Mouse (Mus musculus): ENCODE data around the gene Olfr613. TPM values are rescaled to one million over a fixed set of nuclear protein-coding genes. Genes with fewer than 3 reads are reported as not detected.
"Not testable (repeated sequence)": the region's sequence is repeated elsewhere in the genome, so short reads cannot be mapped to it uniquely, and the experiment has no call there.

Gene Olfr613
- not detected in 2 replicates for polyA plus RNA-seq (2012; rRNA removed)

DNA sequence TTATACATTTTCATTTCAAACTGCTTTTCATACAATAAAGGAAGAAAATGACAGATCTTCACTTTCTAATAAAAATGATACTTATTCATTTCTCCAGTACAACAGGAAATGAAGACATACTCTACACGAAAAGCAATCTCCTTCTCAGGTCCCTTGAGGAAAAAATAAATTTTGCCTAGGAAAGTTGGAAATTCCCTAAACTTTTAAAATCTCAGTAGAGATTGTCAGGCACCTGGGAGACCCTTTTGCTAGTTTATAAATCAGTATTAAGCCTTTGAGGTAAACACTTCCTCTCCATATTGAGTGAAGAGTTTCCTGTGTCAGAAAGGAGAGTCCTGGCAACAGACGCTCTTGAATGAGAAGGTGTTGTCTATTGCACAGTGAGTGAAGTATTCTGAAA, at the start of gene Olfr613:
Olfr613 (plus strand) TSS at position 301 of the 400 bp plus-strand sequence.
- Histone ChIP-seq H3K4me1 (ENCODE audit: control insufficient read depth, insufficient read depth, low read length) (no peaks in the 10 kb centered on the region), H3K27ac (ENCODE audit: insufficient read depth, low read length) (no peak within 1 kb of the TSS), H3K4me3 (ENCODE audit: insufficient read depth, low read length) (no peak within 1 kb of the TSS)
- TF ChIP-seq POLR2A (IDR thresholded peaks at IDR 0.05; ENCODE audit: extremely low read depth, insufficient read depth, low read length) (no peak), CTCF (IDR thresholded peaks at IDR 0.05; ENCODE audit: extremely low read depth, insufficient read depth, low read length) (no peak)

- Histone ChIP-seq H3K4me1 (ENCODE audit: control insufficient read depth, insufficient read depth, low read length) (no peaks in the 10 kb centered on the region), H3K27ac (ENCODE audit: insufficient read depth, low read length) (no peak within 1 kb of the TSS), H3K4me3 (ENCODE audit: insufficient read depth, low read length) (no peak within 1 kb of the TSS)
- no peak for TF ChIP-seq POLR2A (IDR thresholded peaks at IDR 0.05; ENCODE audit: extremely low read depth, insufficient read depth, low read length)
- TF ChIP-seq CTCF (IDR thresholded peaks at IDR 0.05; ENCODE audit: extremely low read depth, insufficient read depth, low read length): no peak
Observed at GRCm38 (mm10) chr7:103512022-103512421, 35.9 kb upstream of the Olfr613 start, which contains the start of gene Olfr610. Gene Olfr610, minus strand, starts transcription at chr7:103512122.

DNA sequence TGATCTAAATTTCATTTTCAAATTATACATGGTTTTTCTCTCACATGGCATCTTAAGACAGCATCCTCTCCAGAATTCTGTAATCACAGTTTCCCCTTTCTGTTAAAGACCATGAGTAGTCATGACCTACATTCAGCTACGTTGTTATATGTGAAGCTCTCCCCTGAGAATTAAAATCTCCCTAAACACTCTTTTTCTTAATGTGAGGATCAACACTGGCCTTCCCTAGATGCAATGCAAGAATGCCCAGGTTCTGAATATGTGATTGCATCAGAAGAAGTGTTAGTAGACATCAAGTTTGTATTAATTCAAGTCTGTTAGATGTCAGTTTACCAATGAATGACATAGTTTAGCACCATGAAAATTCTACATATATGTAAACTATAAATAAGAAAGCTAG, 27.1 kb upstream of the Olfr613 start, which contains the start of gene Olfr611:
Olfr611 (minus strand) TSS at position 101 of the 400 bp plus-strand sequence.
- not testable (repeated sequence) for H3K4me3 ChIP-seq (ENCODE audit: insufficient read depth, low read length); H3K27ac ChIP-seq (ENCODE audit: insufficient read depth, low read length); H3K4me1 ChIP-seq (ENCODE audit: control insufficient read depth, insufficient read depth, low read length)

- not testable (repeated sequence) for H3K4me1 ChIP-seq (ENCODE audit: control insufficient read depth, insufficient read depth, low read length); H3K27ac ChIP-seq (ENCODE audit: insufficient read depth, low read length); H3K4me3 ChIP-seq (ENCODE audit: insufficient read depth, low read length)
Observed at GRCm38 (mm10) chr7:103542617-103543016, 5.3 kb upstream of the Olfr613 start, which contains the start of gene Olfr612. Gene Olfr612, minus strand, starts transcription at chr7:103542717.

GRCm38 (mm10) chr7:103555779-103556178, 7.9 kb downstream of the Olfr613 start, which contains the start of gene Olfr615:
Gene Olfr615, plus strand, starts transcription at chr7:103556079.
- no peaks in the 10 kb centered on the region for H3K4me1 ChIP-seq (ENCODE audit: control insufficient read depth, insufficient read depth, low read length)
- H3K27ac ChIP-seq (ENCODE audit: insufficient read depth, low read length): no peak within 1 kb of the TSS
- TF ChIP-seq POLR2A (IDR thresholded peaks at IDR 0.05; ENCODE audit: extremely low read depth, insufficient read depth, low read length) (no peak), CTCF (IDR thresholded peaks at IDR 0.05; ENCODE audit: extremely low read depth, insufficient read depth, low read length) (no peak)
- no peak within 1 kb of the TSS for H3K4me3 ChIP-seq (ENCODE audit: insufficient read depth, low read length)

GRCm38 (mm10) chr7:103569043-103569442, 21.2 kb downstream of the Olfr613 start, which contains the start of gene Olfr616:
Gene Olfr616, minus strand, starts transcription at chr7:103569143.
- no peak for TF ChIP-seq CTCF (IDR thresholded peaks at IDR 0.05; ENCODE audit: extremely low read depth, insufficient read depth, low read length)
- TF ChIP-seq POLR2A (IDR thresholded peaks at IDR 0.05; ENCODE audit: extremely low read depth, insufficient read depth, low read length): no peak
- H3K4me3 ChIP-seq (ENCODE audit: insufficient read depth, low read length): no peak within 1 kb of the TSS
- H3K4me1 ChIP-seq (ENCODE audit: control insufficient read depth, insufficient read depth, low read length): no peaks in the 10 kb centered on the region
- H3K27ac ChIP-seq (ENCODE audit: insufficient read depth, low read length): no peak within 1 kb of the TSS

GRCm38 (mm10) chr7:103572761-103573160, 24.9 kb downstream of the Olfr613 start, which contains the start of gene Olfr617:
Gene Olfr617, plus strand, starts transcription at chr7:103573061.
- no peak for TF ChIP-seq CTCF (IDR thresholded peaks at IDR 0.05; ENCODE audit: extremely low read depth, insufficient read depth, low read length)
- TF ChIP-seq POLR2A (IDR thresholded peaks at IDR 0.05; ENCODE audit: extremely low read depth, insufficient read depth, low read length): no peak
- H3K4me1 ChIP-seq (ENCODE audit: control insufficient read depth, insufficient read depth, low read length): no peaks in the 10 kb centered on the region
- H3K27ac ChIP-seq (ENCODE audit: insufficient read depth, low read length): no peak within 1 kb of the TSS
- no peak within 1 kb of the TSS for H3K4me3 ChIP-seq (ENCODE audit: insufficient read depth, low read length)

DNA sequence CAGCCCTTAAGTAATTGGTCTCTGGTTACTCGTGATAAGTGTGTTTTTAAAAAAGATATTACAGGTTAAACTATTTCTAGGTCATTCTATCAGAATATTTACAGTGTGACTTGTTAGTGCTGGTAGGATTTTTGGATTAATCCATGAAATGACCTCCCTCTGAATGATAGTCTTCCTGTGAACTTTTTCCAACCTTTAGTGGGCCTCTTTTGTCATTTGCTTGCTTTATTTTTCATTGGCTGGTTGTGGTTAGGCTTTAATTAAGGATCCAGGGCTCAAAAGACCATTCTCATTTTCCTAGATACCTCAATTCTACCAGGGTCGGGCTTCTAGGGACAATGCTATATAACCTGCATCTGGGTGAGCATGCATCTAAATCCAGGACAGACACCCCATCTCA, 41.9 kb downstream of the Olfr613 start, which contains the start of gene Olfr618:
Olfr618 (plus strand) TSS at position 301 of the 400 bp plus-strand sequence.
- no peaks in the 10 kb centered on the region for H3K4me1 ChIP-seq (ENCODE audit: control insufficient read depth, insufficient read depth, low read length)
- TF ChIP-seq CTCF (IDR thresholded peaks at IDR 0.05; ENCODE audit: extremely low read depth, insufficient read depth, low read length) (no peak), POLR2A (IDR thresholded peaks at IDR 0.05; ENCODE audit: extremely low read depth, insufficient read depth, low read length) (no peak)
- no peak within 1 kb of the TSS for H3K27ac ChIP-seq (ENCODE audit: insufficient read depth, low read length)
- H3K4me3 ChIP-seq (ENCODE audit: insufficient read depth, low read length): no peak within 1 kb of the TSS

GRCm38 (mm10) chr7:103600275-103600674, 52.4 kb downstream of the Olfr613 start, which contains the start of gene Olfr619:
Gene Olfr619, plus strand, starts transcription at chr7:103600575.
- Histone ChIP-seq H3K4me1 (ENCODE audit: control insufficient read depth, insufficient read depth, low read length) (no peaks in the 10 kb centered on the region), H3K27ac (ENCODE audit: insufficient read depth, low read length) (no peak within 1 kb of the TSS), H3K4me3 (ENCODE audit: insufficient read depth, low read length) (no peak within 1 kb of the TSS)
- TF ChIP-seq POLR2A (IDR thresholded peaks at IDR 0.05; ENCODE audit: extremely low read depth, insufficient read depth, low read length): no peak
- TF ChIP-seq CTCF (IDR thresholded peaks at IDR 0.05; ENCODE audit: extremely low read depth, insufficient read depth, low read length): no peak

Other genes with a start within 250 kb of the Olfr613 start
- gene Olfr596, start 242.4 kb upstream of the Olfr613 start, polyA plus RNA-seq (2012; rRNA removed): not detected in 2 replicates
- gene Olfr597, start 231.8 kb upstream of the Olfr613 start, polyA plus RNA-seq (2012; rRNA removed): not detected in 2 replicates
- not detected in 2 replicates for gene Olfr598, start 224.5 kb upstream of the Olfr613 start, polyA plus RNA-seq (2012; rRNA removed)
- not detected in 2 replicates for gene Olfr599, start 212.2 kb upstream of the Olfr613 start, polyA plus RNA-seq (2012; rRNA removed)
- not detected in 2 replicates for gene Olfr600, start 198.4 kb upstream of the Olfr613 start, polyA plus RNA-seq (2012; rRNA removed)
- gene Olfr601, start 185.4 kb upstream of the Olfr613 start, polyA plus RNA-seq (2012; rRNA removed): not detected in 2 replicates
- gene Olfr603, start 161.9 kb upstream of the Olfr613 start, polyA plus RNA-seq (2012; rRNA removed): not detected in 2 replicates
- gene Usp17lc, start 133.0 kb upstream of the Olfr613 start, polyA plus RNA-seq (2012; rRNA removed): not detected in 2 replicates
- gene Olfr605, start 102.6 kb upstream of the Olfr613 start, polyA plus RNA-seq (2012; rRNA removed): not detected in 2 replicates
- not detected in 2 replicates for gene Olfr606, start 99.0 kb upstream of the Olfr613 start, polyA plus RNA-seq (2012; rRNA removed)
- gene Olfr607, start 83.9 kb upstream of the Olfr613 start, polyA plus RNA-seq (2012; rRNA removed): not detected in 2 replicates
- gene Olfr608, start 78.2 kb upstream of the Olfr613 start, polyA plus RNA-seq (2012; rRNA removed): not detected in 2 replicates
- not detected in 2 replicates for gene Olfr609, start 50.0 kb upstream of the Olfr613 start, polyA plus RNA-seq (2012; rRNA removed)
- not detected in 2 replicates for gene Olfr610, start 36.0 kb upstream of the Olfr613 start, polyA plus RNA-seq (2012; rRNA removed)
- gene Olfr611, start 27.2 kb upstream of the Olfr613 start, polyA plus RNA-seq (2012; rRNA removed): not detected in 2 replicates
- not detected in 2 replicates for gene Olfr612, start 5.4 kb upstream of the Olfr613 start, polyA plus RNA-seq (2012; rRNA removed)
- not detected in 2 replicates for gene Olfr615, start 8.0 kb downstream of the Olfr613 start, polyA plus RNA-seq (2012; rRNA removed)
- gene Olfr616, start 21.1 kb downstream of the Olfr613 start, polyA plus RNA-seq (2012; rRNA removed): not detected in 2 replicates
- gene Olfr617, start 25.0 kb downstream of the Olfr613 start, polyA plus RNA-seq (2012; rRNA removed): not detected in 2 replicates
- not detected in 2 replicates for gene Olfr618, start 42.0 kb downstream of the Olfr613 start, polyA plus RNA-seq (2012; rRNA removed)
- not detected in 2 replicates for gene Olfr619, start 52.5 kb downstream of the Olfr613 start, polyA plus RNA-seq (2012; rRNA removed)
- gene Olfr620, start 64.5 kb downstream of the Olfr613 start, polyA plus RNA-seq (2012; rRNA removed): not detected in 2 replicates
- gene Olfr622, start 94.6 kb downstream of the Olfr613 start, polyA plus RNA-seq (2012; rRNA removed): not detected in 2 replicates
- gene Olfr623, start 115.6 kb downstream of the Olfr613 start, polyA plus RNA-seq (2012; rRNA removed): not detected in 2 replicates
- 0.02 TPM in 1 of 2 replicates, not detected in the other for gene Olfr624, start 123.1 kb downstream of the Olfr613 start, polyA plus RNA-seq (2012; rRNA removed)
- gene Olfr625-ps1, start 134.6 kb downstream of the Olfr613 start, polyA plus RNA-seq (2012; rRNA removed): not detected in 2 replicates
- gene Olfr243, start 166.6 kb downstream of the Olfr613 start, polyA plus RNA-seq (2012; rRNA removed): not detected in 2 replicates
- gene Olfr628, start 182.3 kb downstream of the Olfr613 start, polyA plus RNA-seq (2012; rRNA removed): not detected in 2 replicates
- not detected in 2 replicates for gene Olfr629, start 196.9 kb downstream of the Olfr613 start, polyA plus RNA-seq (2012; rRNA removed)
- gene Olfr630, start 209.3 kb downstream of the Olfr613 start, polyA plus RNA-seq (2012; rRNA removed): not detected in 2 replicates
- not detected in 2 replicates for gene Olfr69, start 223.5 kb downstream of the Olfr613 start, polyA plus RNA-seq (2012; rRNA removed)
- gene Olfr68, start 231.6 kb downstream of the Olfr613 start, polyA plus RNA-seq (2012; rRNA removed): not detected in 2 replicates
- not detected in 2 replicates for gene Olfr67, start 243.7 kb downstream of the Olfr613 start, polyA plus RNA-seq (2012; rRNA removed)

Data from cortical plate, adult 2 months (tissue).